Mouse (Mus musculus): ENCODE measurements around the gene Sdc1. TPM values are rescaled to one million over a fixed set of nuclear protein-coding genes. Genes with fewer than 3 reads are reported as not detected.

The Sdc1 gene
- total RNA-seq (2021) = 1 to 10 TPM; 3.1 to 4.1 TPM

GRCm38 (mm10) chr12:8770946-8771843, at the start of gene Sdc1:
Gene Sdc1, plus strand, starts transcription at chr12:8771323.
- peak; percentile 36 to 81 for DNase-seq (ENCODE audit: extremely low spot score in 1 of 2, low spot score in 2 of 2)
- intact Hi-C loops (cut with DNase I) = no loop called here

DNA sequence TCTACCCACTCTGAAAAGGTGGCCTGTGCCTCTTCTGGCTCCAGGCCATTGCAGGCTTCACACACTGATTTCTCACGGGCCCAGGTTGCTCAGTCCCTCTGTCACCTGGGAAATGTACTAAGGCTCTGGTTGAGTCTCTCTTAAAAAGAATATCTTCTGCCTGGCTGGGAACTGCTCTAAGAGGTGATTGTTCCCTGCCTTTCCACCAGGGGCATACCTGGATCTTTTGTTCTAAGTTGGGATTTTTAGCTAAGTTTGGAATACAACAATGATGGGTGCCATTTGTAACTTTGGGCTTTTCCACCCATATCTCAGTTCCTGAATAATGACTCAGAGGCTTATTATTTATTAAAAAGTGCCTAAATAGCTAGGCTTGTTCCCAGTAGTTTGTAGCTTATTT, 44.2 kb upstream of the Sdc1 start:
- intact Hi-C loops (cut with DNase I) = no loop called here
- no peak for DNase-seq (ENCODE audit: extremely low spot score in 1 of 2, low spot score in 2 of 2)

- intact Hi-C loops (cut with DNase I) = no loop called here
- no peak for DNase-seq (ENCODE audit: extremely low spot score in 1 of 2, low spot score in 2 of 2)
Measured at GRCm38 (mm10) chr12:8728739-8729138, 42.4 kb upstream of the Sdc1 start.

DNA sequence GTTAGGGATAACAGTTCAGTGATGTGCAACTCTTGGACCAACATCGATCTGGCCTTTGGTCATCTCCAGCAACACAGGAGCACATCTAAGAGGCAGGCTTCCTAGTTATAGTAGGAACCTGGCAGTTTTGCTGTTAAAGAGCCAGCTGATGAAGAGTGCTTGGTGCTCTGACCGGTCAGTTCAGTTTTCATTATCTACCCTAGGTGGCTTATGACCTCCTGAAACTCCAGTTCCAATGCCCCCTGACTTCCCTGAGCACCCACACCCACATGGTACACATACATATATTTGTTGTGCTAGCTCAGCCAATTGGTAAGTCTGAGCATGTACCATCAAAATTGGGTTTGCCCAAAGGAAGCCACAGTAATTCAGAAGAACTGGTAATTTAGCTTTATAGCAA, 17.5 kb upstream of the Sdc1 start:
- intact Hi-C loops (cut with DNase I) = loop anchor here (10.0 kb wide), 1 partner anchor 241 kb away; no protein-coding TSS in a partner anchor
- no peak for DNase-seq (ENCODE audit: extremely low spot score in 1 of 2, low spot score in 2 of 2)

DNA sequence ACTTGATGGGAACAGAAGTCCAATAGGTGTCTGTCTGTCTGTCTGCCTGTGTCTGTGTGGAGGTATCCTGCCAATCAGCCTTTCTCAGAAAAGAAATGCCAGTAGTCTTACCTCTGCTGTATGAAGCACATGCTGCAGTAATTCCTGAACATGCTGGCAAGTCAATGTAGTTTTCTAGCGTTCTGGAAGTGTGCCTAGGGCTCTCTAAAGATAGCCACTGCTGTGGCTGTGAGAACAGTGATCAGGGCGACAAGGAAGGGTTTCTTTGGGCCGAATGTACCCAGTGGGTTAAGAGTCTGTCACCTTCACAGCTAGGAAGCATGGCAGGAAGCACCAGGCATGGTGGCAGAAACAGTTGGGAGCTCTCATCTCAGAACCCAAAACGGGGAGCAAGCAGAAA, 17.0 kb upstream of the Sdc1 start:
- peak in 1 of 2 experiments; percentile 36 for DNase-seq (ENCODE audit: extremely low spot score in 1 of 2, low spot score in 2 of 2)
- intact Hi-C loops (cut with DNase I) = loop anchor here (10.0 kb wide), 1 partner anchor 241 kb away; no protein-coding TSS in a partner anchor

GRCm38 (mm10) chr12:8758029-8758428, 13.1 kb upstream of the Sdc1 start:
- intact Hi-C loops (cut with DNase I) = loop anchor here (10.0 kb wide), 1 partner anchor 237 kb away; no protein-coding TSS in a partner anchor
- no peak for DNase-seq (ENCODE audit: extremely low spot score in 1 of 2, low spot score in 2 of 2)

GRCm38 (mm10) chr12:8759115-8759514, 12.0 kb upstream of the Sdc1 start:
- intact Hi-C loops (cut with DNase I) = loop anchor here (10.0 kb wide), 1 partner anchor 236 kb away; no protein-coding TSS in a partner anchor
- DNase-seq (ENCODE audit: extremely low spot score in 1 of 2, low spot score in 2 of 2) = no peak

DNA sequence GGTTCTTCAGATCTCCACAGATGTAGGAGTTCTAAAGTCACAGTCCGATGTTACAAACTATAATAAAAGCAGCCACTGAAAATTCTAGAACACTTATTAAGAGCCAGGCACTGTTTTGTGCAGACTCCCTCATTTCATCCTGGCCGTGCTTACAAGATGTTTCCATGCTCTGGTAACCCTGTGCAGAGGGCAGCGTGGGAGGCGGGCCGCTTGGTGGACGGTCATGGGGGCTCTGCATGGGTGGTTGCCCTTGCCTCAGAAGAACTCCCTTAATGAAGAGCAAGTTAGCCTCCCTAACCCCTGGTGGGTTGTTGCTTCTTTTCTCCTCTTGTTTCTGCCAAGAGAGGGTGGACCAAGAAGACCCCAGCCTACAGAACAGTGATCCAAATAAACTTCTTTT, 11.3 kb upstream of the Sdc1 start:
- intact Hi-C loops (cut with DNase I) = loop anchor here (10.0 kb wide), 1 partner anchor 235 kb away; no protein-coding TSS in a partner anchor

GRCm38 (mm10) chr12:8760561-8760960, 10.6 kb upstream of the Sdc1 start:
- intact Hi-C loops (cut with DNase I) = no loop called here
- no peak for DNase-seq (ENCODE audit: extremely low spot score in 1 of 2, low spot score in 2 of 2)

More for the DNA sequence above, 11.3 kb upstream of the Sdc1 start:
- no peak for DNase-seq (ENCODE audit: extremely low spot score in 1 of 2, low spot score in 2 of 2)

DNA sequence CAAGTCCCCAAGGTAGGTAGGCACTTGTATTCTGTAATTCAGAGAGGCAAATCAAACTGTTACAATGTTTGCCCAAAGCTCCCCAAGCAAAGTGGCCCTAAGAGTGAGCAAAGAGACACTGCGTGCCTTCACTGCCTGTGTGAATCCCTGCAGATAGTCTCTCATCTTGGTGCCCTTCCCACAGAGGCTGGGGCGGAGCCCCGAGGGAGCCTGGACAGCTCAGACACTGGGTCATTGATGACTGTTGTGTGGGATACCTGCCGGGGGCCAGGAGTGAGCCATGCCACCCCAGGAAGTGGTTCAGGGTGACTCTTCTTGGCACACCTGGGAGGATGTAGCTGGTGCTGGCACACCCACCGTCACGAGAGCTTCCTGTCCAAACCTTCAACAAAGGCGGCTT, 10.1 kb upstream of the Sdc1 start:
- intact Hi-C loops (cut with DNase I) = no loop called here
- no peak for DNase-seq (ENCODE audit: extremely low spot score in 1 of 2, low spot score in 2 of 2)

DNA sequence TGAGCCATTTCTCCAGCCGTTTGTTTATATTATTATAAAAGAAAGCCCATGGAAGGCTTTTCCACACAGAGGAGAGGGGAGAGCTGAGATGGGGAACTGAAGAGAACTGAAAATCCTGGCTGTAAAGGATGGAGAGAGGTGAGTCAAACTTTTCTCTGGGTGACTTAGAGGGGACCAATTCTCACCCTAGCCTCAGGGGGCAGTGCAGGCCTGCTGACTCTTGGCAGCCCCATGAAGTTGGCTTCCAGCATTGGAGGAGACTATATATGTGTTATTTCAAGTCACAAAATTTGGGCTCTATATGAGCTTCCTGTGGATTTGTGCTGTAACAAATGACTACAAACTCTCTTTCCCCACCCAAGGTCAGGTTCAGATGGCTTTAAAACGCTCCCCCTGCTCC, 8.5 kb upstream of the Sdc1 start:
- intact Hi-C loops (cut with DNase I) = no loop called here
- DNase-seq (ENCODE audit: extremely low spot score in 1 of 2, low spot score in 2 of 2) = no peak

DNA sequence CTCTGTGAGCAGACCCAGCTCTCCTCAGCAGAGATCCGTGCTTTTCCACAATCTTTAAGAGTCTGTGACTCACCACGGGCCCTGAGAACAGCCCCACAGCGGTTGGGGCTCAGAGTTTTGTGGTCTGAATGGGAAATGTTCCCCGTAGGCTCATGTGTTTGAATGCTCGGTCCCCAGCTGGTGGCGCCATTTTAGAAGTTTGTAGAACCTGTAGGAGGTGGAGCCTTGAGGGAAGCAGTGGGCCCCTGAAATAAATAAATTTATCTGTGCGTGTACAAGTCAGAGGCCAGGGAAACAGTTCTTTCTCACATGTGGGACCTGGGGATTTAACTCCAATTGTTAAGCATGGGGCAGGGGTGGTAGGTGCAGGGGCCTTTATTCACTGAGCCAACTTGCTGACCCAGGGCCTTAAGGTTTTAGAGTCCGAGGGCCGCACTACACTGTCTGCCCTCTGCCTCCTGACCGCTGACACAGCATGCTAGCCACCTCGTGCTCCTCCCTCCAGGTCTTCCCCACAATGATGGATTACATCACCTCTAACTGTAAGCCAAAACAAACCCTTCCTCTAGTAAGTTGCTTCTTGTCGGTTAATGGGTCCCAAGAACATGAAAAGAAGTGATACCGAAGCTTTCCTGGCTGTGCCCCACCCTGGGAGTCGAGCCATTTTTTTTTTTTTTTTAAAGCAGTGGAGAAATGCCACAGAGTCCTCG, 6.7 kb upstream of the Sdc1 start:
- intact Hi-C loops (cut with DNase I) = no loop called here
- no peak for DNase-seq (ENCODE audit: extremely low spot score in 1 of 2, low spot score in 2 of 2)

DNA sequence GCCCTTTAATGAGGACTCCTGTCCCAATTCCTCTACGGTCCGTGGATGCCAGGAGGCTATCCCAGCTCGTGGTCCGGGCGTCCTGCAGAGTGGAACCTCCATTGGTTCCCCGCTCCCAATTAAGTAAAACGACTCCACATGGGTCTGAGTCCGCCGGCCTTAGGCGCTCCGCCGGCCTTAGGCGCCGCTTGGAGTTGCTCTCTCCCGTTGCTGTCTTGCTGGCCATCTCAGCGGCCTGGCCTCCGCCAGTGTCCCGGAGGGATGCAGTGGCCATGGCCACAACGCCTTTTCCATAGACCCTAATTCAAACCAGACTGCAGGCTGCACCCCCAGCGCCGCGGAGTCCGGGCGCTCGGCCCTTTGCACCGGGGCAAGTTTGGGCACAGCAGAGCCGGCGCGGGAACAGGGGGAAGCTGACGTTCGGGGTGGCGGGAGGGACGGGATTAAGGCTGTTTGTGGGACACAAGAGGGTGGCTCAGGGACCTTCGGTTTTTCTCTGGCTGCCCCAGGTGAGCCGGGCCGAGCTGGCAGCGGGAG, 789 bp downstream of the Sdc1 start:
- intact Hi-C loops (cut with DNase I) = no loop called here
- peak in 1 of 2 experiments; percentile 46 for DNase-seq (ENCODE audit: extremely low spot score in 1 of 2, low spot score in 2 of 2)

DNA sequence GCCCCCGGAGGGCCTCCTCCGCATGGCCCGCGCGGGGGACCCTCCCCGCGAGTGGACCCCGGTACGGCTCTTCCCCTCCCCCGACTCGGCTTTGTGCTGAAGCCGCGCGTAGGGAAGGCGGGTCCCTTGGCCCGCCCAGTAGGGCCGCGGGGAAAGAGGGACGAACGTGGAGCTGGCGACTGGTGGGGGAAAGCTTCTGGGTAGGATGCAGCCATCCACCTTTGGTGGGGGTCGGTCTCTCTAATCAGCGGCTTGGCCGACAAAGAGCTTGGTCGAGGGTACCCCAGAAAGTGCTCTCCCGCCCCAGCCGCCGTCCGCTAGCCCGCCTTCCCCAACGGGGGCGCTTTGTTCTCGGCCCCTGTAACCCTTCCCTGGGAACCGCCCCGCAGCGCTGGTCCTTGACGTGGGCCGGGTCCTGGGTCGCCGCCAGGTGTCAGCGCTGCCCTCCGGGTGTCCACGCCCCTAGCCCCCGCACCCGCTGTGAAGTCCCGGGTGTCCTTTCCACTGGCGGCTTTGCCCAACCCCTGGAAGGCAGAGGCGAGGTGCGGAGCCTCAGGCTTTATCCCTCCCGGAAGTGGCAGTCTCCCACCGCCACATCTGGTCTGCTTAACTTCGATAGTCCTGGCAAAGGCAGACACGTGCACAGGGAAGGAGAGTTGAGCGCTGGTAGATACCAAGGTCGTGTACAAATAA, 1.5 kb downstream of the Sdc1 start:
- DNase-seq (ENCODE audit: extremely low spot score in 1 of 2, low spot score in 2 of 2) = peak in 1 of 2 experiments; percentile 70

GRCm38 (mm10) chr12:8773336-8773735, 2.2 kb downstream of the Sdc1 start:
- DNase-seq (ENCODE audit: extremely low spot score in 1 of 2, low spot score in 2 of 2) = no peak
- intact Hi-C loops (cut with DNase I) = no loop called here

More for the DNA sequence above, 1.5 kb downstream of the Sdc1 start:
- intact Hi-C loops (cut with DNase I) = no loop called here

DNA sequence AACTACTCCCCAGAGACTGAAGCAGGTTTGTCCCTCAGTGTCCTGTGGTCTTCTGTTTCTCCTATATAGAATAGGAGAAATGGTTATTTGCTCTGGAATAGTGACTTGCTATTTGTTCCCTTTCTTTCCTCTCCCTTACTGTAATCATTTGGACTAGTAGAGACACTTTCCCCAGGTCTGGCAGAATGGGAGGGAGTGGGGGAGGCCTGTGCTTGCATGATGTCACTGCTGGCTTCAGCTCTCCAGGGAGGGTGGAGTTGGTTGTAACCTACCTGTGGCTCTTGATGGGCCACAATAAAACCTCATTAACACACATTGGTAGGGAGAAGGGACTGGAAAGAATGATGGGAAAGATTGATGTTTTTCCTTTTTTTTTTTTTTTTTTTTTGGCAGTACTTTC, 3.1 kb downstream of the Sdc1 start:
- intact Hi-C loops (cut with DNase I) = no loop called here
- DNase-seq (ENCODE audit: extremely low spot score in 1 of 2, low spot score in 2 of 2) = no peak

DNA sequence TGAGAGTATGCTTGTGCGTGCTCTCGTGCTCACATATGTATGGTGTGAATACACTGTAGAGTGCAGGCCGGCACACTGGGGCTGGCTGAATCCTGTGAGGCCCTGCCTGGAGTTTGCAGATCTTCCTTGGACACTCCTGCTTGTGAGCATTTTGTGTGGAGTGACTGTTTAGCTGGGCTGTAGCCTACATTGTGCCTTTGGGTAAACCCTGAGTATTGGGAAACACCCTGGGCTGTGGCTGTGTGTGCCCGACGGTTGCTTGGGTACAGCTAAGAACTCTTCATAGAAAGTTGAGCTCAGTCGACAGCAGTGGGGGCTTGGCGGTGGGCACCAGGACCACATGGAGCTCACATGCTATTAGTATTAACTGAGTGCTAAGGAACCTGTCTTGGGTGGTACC, 5.1 kb downstream of the Sdc1 start:
- DNase-seq (ENCODE audit: extremely low spot score in 1 of 2, low spot score in 2 of 2) = no peak
- intact Hi-C loops (cut with DNase I) = no loop called here

DNA sequence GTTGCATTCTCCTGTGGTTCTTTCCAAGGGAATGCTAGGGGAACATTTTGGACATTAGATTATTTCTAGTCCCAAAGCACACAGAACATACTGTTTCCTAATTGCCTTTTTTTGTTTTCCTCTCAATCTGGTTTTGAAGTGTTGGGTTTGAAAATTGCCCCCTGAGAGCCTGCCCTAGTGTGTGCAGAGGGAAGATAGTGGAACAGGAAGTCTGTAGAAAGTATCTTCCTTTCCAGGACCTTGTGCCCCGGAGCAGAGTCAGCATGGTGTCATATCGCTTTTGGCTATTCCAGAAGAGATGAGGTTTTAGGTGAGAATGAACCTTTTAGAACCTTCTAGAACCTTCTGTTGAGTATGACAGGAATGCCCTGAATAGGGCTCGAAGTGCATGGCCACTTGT, 5.6 kb downstream of the Sdc1 start:
- intact Hi-C loops (cut with DNase I) = no loop called here
- DNase-seq (ENCODE audit: extremely low spot score in 1 of 2, low spot score in 2 of 2) = no peak

GRCm38 (mm10) chr12:8778106-8778505, 7.0 kb downstream of the Sdc1 start:
- intact Hi-C loops (cut with DNase I) = no loop called here

More at GRCm38 (mm10) chr12:8778106-8778505, 7.0 kb downstream of the Sdc1 start:
- DNase-seq (ENCODE audit: extremely low spot score in 1 of 2, low spot score in 2 of 2) = no peak
